Mouse (Mus musculus) embryonic facial prominence, embryonic 15.5 days (tissue): ENCODE measurements at regions not wholly inside any gene's neighbourhood (a gene's known extent, or its start where the extent isn't known, plus 50 kb on each side); places are given as distances from the start of the nearest gene placed in this dataset.

Experiments used
- ATAC-seq: fragments of 200-750 bp; cut with Nextera tagmentation; 2 replicates; pipeline ENCODE4 v1.8.0; 2017; ENCODE audit warnings: low read depth, moderate TSS enrichment; ENCODE audit not compliant: insufficient number of reproducible peaks, low FRiP score, low TSS enrichment
- H3K27ac ChIP-seq: fragments of 300-500 bp; sonication (generic); replicated peaks from 2 replicates; pipeline ENCODE4 v1.5.1; 2015; ENCODE audit warnings: mild to moderate bottlenecking, inconsistent platforms
- H3K27me3 ChIP-seq: fragments of 300-500 bp; sonication (generic); 2 replicates; pipeline ENCODE4 v1.6.1; 2015; ENCODE audit warnings: inconsistent platforms
- H3K36me3 ChIP-seq: fragments of 300-500 bp; sonication (generic); 2 replicates; pipeline ENCODE4 v1.6.1; 2015; ENCODE audit warnings: mild to moderate bottlenecking, inconsistent platforms
- H3K4me1 ChIP-seq: fragments of 300-500 bp; sonication (generic); 2 replicates; pipeline ENCODE4 v1.6.1; 2015; ENCODE audit warnings: inconsistent platforms
- H3K4me2 ChIP-seq: fragments of 300-500 bp; sonication (generic); replicated peaks from 2 replicates; pipeline ENCODE4 v1.6.1; 2015; ENCODE audit warnings: mild to moderate bottlenecking, inconsistent platforms
- H3K4me3 ChIP-seq: fragments of 300-500 bp; sonication (generic); replicated peaks from 2 replicates; pipeline ENCODE4 v1.5.1; 2015; ENCODE audit warnings: mild to moderate bottlenecking, inconsistent platforms
- H3K9ac ChIP-seq: fragments of 300-500 bp; sonication (generic); 2 replicates; pipeline ENCODE4 v1.6.1; 2015; ENCODE audit warnings: inconsistent platforms
- H3K9me3 ChIP-seq: fragments of 300-500 bp; sonication (generic); replicated peaks from 2 replicates; pipeline ENCODE4 v1.6.1; 2016; ENCODE audit warnings: inconsistent platforms
- WGBS: fragments of 180-500 bp; shearing (Covaris S2); methylation state at CpG from one replicate; pipeline ENCODE4 v1.1.7; 2015; 5-methylcytosine and 5-hydroxymethylcytosine counted together

DNA sequence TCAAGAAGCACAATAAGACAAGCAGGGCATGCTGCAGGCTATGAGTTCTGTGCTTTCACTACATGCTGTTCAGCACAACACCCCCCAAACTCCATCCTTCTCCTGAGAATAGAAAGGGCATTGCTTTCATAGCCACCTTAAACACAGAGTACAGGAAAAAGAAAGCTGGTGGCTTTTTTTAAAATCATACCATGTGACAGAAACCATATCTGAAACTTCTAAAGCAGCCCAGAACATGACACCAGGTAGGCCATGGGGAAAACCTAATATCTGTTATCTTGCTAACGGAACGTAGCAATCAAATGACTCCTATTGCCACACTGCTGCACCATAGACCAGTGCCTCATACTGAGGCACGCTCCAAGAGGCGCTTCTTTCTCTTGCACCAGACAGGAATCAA lies 139.3 kb upstream of the Jmjd1c start:
- 85% methylated on average over 4 of the region's 4 CpGs for WGBS
- no peak for ATAC-seq
- Histone ChIP-seq H3K4me1 (0 out of 2 replicates have a peak, but pooled peaks cover 11% of the 10 kb centered on the region), H3K27me3 (no peaks in the 10 kb centered on the region), H3K4me2 (no peak overlapping the region), H3K27ac (no peak overlapping the region), H3K9ac (no peak overlapping the region), H3K4me3 (no peak overlapping the region), H3K9me3 (no peaks in the 10 kb centered on the region), H3K36me3 (no peaks in the 10 kb centered on the region)

DNA sequence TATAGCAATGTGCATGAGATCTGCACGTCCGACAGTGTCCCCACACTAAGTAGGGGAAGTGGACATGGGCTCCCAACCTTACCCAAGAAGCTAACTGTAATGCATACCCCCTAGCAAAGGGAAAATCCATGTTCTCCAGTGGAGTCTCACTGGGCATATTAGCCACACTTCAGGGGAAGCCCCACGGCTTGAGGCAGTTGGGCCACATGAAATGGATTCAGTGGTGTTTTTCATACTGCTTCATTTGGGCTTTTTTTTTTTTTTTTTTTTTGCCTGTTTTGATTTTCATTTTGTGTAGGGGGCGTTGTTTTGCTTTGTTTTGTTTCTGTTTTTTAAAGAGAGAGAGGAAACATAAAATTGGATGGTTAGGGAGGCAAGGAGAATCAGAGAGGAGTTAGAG lies 138.6 kb upstream of the Jmjd1c start:
- H3K36me3 ChIP-seq: no peaks in the 10 kb centered on the region
- H3K9me3 ChIP-seq: no peaks in the 10 kb centered on the region
- no peak overlapping the region for H3K27ac ChIP-seq
- ATAC-seq: no peak
- H3K4me2 ChIP-seq: no peak overlapping the region
- H3K4me1 ChIP-seq: 0 out of 2 replicates have a peak, but pooled peaks cover 11% of the 10 kb centered on the region
- 80% methylated on average over 4 of the region's 4 CpGs for WGBS
- no peaks in the 10 kb centered on the region for H3K27me3 ChIP-seq
- no peak overlapping the region for H3K9ac ChIP-seq
- no peak overlapping the region for H3K4me3 ChIP-seq
